Mouse (Mus musculus) Muller cell, postnatal 12 days (primary cell): ENCODE results near the gene Mrpl55.

Experiments
- DNase-seq: peaks from one replicate; pipeline ENCODE4 v3.0.0-alpha.2; 2015; ENCODE audit errors: inconsistent ontology term

The Mrpl55 gene

DNA sequence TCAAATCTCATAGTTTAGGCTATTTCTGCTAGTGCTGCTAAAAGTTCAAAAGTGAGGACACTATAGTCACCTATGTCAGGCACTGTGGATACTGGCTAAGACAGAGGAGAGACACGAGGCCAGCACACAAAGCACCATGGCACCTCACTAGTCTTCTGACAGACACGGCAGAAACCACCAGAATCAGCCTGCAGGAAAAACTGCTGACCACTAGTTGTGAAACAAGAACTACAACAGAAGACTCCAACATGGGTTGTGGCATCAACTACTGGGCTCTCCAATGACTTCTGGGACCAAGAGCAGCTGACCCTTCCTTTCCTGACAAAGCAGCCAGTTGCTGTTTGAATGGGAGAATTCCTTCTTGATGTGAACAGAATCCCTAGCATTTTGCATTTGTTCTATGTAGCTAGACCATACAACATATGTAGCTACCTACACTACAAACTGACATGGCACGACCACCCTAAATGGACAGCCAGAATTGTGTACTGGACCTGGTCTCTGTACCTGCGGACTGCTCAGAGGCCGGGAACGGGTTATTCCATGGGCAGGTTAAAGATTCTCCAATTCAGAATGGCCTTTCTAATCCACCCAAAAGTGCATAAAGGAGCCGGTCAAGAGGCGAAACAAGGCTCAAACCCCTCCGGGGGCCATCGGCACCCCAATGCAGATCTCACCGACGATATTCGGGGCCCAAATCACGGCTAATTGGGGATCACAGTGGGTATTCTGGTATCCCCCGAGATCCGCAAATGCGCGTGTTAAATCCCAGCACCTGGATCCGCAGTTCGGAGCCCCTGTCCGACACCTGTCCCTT is 24.7 kb downstream of the Mrpl55 start:
- peak; percentile 32 for DNase-seq

- no peak for DNase-seq
Observed at GRCm38 (mm10) chr11:59227604-59228121, 25.4 kb downstream of the Mrpl55 start.

DNA sequence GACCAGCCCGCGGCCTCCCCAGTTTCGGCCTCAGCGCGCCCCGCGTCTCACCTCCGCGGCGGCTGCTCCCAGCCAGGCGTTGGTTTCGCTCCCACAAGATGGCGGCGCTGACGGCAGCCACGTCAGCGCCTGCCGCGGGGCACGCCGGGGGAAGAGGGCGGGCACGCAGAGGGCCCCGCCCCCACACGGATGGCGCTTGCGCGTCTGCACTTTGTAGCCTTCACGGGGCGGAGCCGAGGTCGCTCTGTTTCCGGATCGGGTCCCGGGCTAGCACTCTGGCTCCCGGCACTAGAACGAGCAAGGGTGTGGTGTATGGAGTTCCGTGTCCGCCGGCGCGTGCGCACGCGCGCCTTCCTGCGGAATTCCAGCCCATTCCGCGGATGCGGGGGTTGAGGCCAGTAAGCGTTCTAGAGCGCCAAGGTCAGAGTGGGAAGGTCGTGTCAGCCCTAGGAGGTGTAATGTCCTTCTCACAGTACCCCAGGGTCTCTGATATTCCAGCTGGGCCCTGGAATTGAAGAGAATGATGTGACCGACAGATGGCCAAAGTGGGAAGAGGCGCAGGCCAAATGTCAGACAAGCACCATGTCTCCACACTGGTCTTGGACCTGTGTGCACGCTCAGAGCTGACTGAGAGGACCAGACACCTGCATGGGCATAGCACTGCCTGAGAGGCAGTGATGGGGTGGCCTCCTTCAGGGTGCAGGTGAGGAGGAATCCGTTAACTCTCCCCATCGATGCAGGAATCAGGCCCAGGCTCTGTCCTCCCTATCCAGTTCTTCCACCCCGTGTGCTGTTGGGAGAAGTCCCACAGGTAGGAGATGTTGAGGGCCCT is 26.1 kb downstream of the Mrpl55 start, which contains the start of gene Arf1:
Arf1 (minus strand) TSS at position 149 of the 832 bp plus-strand sequence.
- DNase-seq, result peak; percentile 98

- peak; percentile 66 for DNase-seq
Observed at GRCm38 (mm10) chr11:59230144-59230760, 28.0 kb downstream of the Mrpl55 start.

- no peak for DNase-seq
Observed at GRCm38 (mm10) chr11:59232797-59233196, 30.5 kb downstream of the Mrpl55 start.

DNA sequence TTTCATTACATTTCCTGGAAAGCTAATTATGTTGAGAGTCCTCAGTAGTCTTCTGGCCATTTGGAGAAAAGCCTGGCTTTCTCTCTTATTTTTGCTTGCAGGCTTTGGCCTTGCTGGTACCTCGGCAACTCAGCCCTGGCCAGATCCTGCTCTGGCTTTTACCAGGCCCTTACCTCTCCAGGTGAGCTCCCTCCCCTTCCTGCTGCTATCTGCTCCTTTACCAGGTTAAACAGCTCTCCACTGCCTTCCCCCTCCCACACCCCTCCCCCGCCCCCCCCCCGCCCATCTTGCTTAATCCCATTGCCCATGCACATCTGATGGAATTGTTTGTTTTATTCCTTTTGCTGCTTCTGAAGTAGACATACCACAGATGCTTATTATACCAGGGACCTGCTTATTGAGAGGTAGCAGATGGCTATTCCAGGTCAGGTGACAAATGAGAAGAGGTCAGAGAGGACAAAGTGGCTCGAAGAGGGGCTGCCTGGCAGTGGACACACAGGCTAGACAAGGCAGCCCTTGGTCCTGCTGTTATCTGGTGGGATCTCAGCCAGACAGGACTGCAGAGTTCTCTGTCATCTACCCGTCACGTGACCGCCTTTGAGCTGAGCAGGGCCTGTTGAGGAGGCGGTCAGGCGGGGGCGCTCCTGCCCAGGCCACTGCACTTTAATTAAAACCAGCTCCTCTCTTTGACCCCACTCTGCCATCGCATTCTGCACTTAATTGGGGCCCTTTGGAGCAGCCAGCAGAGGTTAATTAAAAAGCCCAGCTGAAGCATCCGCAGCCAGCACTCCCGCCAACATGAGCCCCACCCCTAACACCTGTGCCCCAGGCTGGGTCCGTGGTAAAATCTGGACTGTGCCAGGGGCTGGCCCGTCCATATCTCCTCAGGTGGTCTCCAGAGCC is 36.5 kb downstream of the Mrpl55 start:
- peak; percentile 83 for DNase-seq

GRCm38 (mm10) chr11:59239428-59239785 is 37.1 kb downstream of the Mrpl55 start:
- no peak for DNase-seq

GRCm38 (mm10) chr11:59239796-59240195 is 37.5 kb downstream of the Mrpl55 start:
- no peak for DNase-seq

DNA sequence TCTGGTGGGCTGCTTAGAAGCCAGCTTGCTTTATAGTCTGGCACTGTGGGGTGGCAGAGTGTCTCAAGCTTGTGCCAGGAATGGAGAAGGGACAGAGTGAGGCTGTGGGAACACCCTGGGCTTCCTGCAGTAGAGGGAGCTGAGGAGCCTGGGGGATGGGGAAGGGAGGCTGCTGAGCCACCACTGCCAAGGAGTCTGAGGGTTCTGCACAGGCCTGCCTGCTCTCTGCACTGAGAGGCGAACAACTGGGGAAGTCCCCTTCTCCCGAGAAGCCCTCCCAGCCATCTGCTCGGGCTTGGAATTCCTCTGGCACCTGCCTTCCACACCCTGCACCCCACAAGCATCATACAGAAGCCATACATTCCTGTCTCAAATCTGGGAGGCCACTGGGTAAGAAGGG is 39.6 kb downstream of the Mrpl55 start:
- DNase-seq, result no peak

- no peak for DNase-seq
Observed at GRCm38 (mm10) chr11:59243856-59244255, 41.6 kb downstream of the Mrpl55 start.

- no peak for DNase-seq
Observed at GRCm38 (mm10) chr11:59248101-59248500, 45.8 kb downstream of the Mrpl55 start.
